Mouse (Mus musculus): ENCODE measurements around the gene Rsph9. TPM values are rescaled to one million over a fixed set of nuclear protein-coding genes. Genes with fewer than 3 reads are reported as not detected.

The Rsph9 gene
- polyA plus RNA-seq, 1 experiment from 2014 or later: 50.3 TPM

DNA sequence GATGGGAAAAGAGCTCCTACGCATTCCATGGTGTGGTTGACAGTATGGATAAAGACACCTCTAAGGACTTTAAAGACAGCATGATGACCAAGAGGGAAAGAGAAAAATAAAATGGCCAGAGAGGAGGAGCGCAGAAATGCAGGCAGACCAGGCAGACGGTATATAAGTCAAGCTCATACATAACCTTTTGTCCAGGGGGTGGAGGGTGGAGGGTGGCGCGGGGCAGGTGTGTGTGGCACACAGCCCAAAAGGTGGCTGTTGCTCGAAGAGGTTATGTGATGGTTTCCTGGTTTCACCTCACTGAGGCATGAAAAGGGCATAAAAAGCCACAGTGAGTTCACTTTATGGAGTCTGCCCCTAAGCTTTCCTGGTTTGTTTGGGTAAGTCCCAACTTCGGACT, 18.5 kb upstream of the Rsph9 start:
- H3K36me3 ChIP-seq: peaks cover 38% of the 10 kb centered on the region
- ATAC-seq (ENCODE audit: low FRiP score, low read depth): no peak
- WGBS: 96% methylated on average over 7 of the region's 7 CpGs
- peaks cover 32% of the 10 kb centered on the region for H3K4me1 ChIP-seq (replicated peaks)
- no peaks in the 10 kb centered on the region for H3K27me3 ChIP-seq
- no peak overlapping the region for H3K27ac ChIP-seq (replicated peaks)
- H3K4me3 ChIP-seq: no peak overlapping the region; the same call in 1 of the 2 replicates
- no peak overlapping the region for H3K4me2 ChIP-seq
- no peak overlapping the region for H3K9ac ChIP-seq
- H3K9me3 ChIP-seq: no peaks in the 10 kb centered on the region

DNA sequence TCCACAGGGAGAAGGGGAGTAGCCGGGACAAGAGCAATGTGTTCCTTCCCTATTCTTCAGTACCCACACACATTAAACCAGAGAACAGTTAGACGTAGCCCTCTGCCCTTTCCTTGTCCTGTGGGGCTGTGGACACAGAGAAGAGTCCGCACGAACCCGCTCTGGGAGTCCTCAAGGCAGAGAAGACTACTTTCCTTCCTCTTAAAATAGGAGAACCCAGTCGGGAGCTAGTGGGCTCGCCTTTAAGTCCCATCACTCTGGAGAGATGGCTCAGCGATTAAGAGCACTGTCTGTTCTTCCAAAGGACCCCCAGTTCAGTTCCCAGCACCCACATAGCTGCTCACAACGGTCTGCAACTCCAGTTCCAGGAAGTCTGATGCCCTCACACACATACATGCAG, 17.7 kb upstream of the Rsph9 start:
- WGBS: 50% methylated on average over 9 of the region's 9 CpGs
- Histone ChIP-seq H3K9me3 (no peaks in the 10 kb centered on the region), H3K36me3 (peaks cover 29% of the 10 kb centered on the region), H3K4me1 (replicated peaks) (peaks cover 32% of the 10 kb centered on the region), H3K27ac (replicated peaks) (peak overlapping the region; percentile 76), H3K4me2 (peak overlapping the region; percentile 86), H3K4me3 (peak overlapping the region; percentile 90), H3K9ac (peak overlapping the region; percentile 90), H3K27me3 (no peaks in the 10 kb centered on the region)
- no peak for ATAC-seq (ENCODE audit: low FRiP score, low read depth)

DNA sequence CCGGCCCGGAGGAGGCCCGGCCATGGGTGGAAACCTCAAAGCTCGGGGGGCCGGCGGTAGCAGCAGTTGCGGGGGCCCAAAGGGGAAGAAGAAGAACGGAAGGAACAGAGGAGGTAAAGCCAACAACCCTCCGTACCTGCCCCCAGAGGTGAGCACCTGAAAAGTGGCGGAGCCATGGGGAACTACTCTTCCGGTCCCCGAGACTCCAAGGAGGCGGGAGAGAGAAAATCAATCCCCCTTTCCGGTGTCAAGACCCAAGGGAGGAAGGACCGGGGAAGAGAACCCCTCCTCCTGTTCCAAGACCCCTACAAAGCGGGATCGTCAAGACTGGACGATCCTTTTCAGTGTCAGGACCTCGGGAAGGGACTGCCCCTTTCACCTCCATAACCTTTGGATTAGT, 17.2 kb upstream of the Rsph9 start:
- no peaks in the 10 kb centered on the region for H3K27me3 ChIP-seq
- peak overlapping the region; percentile 76 for H3K27ac ChIP-seq (replicated peaks)
- peaks cover 32% of the 10 kb centered on the region for H3K4me1 ChIP-seq (replicated peaks)
- peaks cover 24% of the 10 kb centered on the region for H3K36me3 ChIP-seq
- 0% methylated on average over 19 of the region's 19 CpGs for WGBS
- peak overlapping the region; percentile 90 for H3K4me3 ChIP-seq
- H3K9ac ChIP-seq: peak overlapping the region; percentile 90
- H3K4me2 ChIP-seq: peak overlapping the region; percentile 86
- peak; percentile 36 for ATAC-seq (ENCODE audit: low FRiP score, low read depth)
- no peaks in the 10 kb centered on the region for H3K9me3 ChIP-seq

DNA sequence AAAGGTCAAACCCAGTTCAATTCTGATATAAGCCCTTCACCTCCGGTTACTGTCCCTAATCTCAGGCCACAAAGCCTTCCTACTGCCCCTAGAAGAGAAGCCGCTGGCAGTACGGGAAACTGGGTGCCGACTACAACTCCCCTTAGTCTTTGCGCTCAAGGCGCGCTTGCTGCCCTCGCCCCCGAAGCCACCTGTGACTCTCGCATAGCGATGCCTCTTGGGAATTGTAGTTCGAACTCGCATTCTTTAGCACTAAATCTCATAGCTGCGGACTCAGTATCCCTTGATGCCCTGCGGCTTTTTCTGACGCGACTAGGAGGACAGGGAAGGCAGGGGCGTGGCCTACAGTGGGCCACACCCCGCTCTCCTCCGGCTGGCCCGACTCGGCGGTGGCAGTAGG, 16.7 kb upstream of the Rsph9 start, which contains the start of gene Gtpbp2:
TSS of gene Gtpbp2 (plus strand) at position 347 of the 400 bp plus-strand sequence.
- Histone ChIP-seq H3K9ac (peak within 1 kb of the TSS; percentile 90), H3K27ac (replicated peaks) (peak within 1 kb of the TSS; percentile 76), H3K4me1 (replicated peaks) (peaks cover 32% of the 10 kb centered on the region), H3K4me3 (peak within 1 kb of the TSS; percentile 90), H3K9me3 (no peaks in the 10 kb centered on the region), H3K4me2 (peak within 1 kb of the TSS; percentile 89), H3K27me3 (no peaks in the 10 kb centered on the region), H3K36me3 (peaks cover 19% of the 10 kb centered on the region)
- WGBS: under 1% methylated on average over 23 of the region's 23 CpGs
- peak; percentile 97 for ATAC-seq (ENCODE audit: low FRiP score, low read depth)

DNA sequence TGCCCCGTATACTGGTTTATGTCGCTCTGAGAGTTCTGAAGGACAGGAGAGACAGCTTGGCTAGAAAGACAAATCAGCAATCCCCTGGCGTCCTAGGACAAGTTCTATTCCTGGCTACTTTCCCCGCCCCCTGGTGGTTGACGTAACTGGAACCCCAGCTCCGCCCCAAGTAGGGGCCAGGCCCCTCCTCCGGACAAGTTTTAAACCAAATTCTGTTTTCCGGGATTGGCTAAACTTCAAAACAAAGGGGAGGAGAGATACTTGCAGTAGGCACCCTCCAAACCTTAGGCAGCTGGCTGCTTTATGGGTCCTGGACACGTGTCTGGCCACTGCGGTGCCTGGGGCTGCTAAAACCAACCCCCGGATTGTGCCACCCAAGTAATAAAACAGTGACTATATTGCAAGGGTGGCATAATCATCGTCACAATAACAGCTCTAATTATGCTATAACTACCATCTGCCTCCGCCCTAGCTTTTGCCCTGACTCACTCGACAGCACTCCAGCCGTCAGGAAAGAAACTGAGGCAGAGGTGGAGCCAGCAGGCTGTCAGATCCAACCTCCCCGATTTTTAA, 16.2 kb upstream of the Rsph9 start:
- Histone ChIP-seq H3K27me3 (no peaks in the 10 kb centered on the region), H3K27ac (replicated peaks) (peak overlapping the region; percentile 76), H3K9ac (peak overlapping the region; percentile 47), H3K4me2 (peak overlapping the region; percentile 89), H3K36me3 (peaks cover 15% of the 10 kb centered on the region), H3K4me1 (replicated peaks) (peaks cover 32% of the 10 kb centered on the region), H3K4me3 (peak overlapping the region; percentile 90), H3K9me3 (no peaks in the 10 kb centered on the region)
- under 1% methylated on average over 16 of the region's 16 CpGs for WGBS
- peak; percentile 55 for ATAC-seq (ENCODE audit: low FRiP score, low read depth)

DNA sequence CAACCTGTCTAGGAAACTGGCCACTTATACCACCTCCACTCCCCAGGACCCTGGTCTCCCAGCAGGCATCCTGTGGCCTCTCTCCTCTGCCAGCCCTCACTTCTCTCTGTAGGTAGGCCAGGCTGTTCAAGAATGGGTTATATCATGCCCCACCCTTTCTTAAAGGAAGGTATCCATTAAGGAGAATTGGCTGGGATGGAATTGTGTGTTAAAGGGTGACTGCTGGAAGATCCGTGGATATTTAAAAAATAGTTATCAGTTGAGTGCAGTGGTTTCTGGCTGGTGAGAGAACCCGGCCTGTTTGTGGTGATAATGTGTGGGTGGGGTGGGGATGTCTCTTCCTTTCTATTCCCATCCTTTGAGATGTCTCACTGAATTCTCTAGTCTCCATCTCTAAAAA, 15.2 kb upstream of the Rsph9 start:
- Histone ChIP-seq H3K27ac (replicated peaks) (no peak overlapping the region), H3K4me1 (replicated peaks) (peaks cover 32% of the 10 kb centered on the region), H3K4me3 (no peak overlapping the region), H3K36me3 (peaks cover 5% of the 10 kb centered on the region; the same call in 1 of the 2 replicates), H3K4me2 (no peak overlapping the region), H3K27me3 (no peaks in the 10 kb centered on the region), H3K9me3 (no peaks in the 10 kb centered on the region), H3K9ac (no peak overlapping the region)
- no peak for ATAC-seq (ENCODE audit: low FRiP score, low read depth)
- 66% methylated on average over 2 of the region's 2 CpGs for WGBS

DNA sequence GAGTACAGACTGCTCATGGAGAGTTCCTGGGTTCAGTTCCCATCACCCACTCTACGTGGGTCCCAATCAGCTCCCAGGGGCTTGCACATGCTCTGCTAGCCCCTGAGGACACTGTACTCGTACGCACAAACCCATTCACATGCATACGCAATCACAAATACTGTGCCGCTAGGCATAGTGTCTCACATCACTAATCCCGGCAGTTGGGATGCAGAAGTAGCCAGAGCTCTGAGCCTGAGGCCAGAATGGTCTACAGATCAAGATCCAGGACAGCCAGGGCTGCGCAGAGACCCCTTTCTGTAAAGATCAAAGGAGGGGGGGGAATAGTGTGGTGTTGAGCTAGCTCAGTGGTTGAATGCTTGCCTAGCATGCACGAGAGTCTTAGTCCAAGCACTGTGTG, 13.1 kb upstream of the Rsph9 start:
- no peak overlapping the region for H3K9ac ChIP-seq

DNA sequence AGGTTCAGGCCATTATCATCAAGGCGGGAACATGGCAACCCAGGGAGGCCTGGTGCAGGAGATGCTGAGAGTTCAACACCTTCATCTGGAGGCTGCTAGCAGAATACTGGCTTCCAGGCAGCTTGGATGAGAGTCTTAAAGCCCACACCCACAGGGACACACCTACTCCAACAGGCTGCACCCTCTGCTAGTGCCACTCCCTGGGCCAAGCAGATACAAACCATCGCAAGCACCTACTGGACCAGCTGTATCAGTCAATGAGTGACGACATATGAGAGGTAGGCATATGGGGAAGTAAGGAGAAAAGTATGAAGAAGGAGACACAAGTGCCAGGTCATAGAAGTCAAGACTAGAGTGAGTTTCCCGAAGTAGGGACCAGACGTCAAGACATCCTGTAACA, 12.7 kb upstream of the Rsph9 start:
- Histone ChIP-seq H3K36me3 (no peaks in the 10 kb centered on the region), H3K9ac (no peak overlapping the region), H3K9me3 (no peaks in the 10 kb centered on the region), H3K4me1 (replicated peaks) (peaks cover 29% of the 10 kb centered on the region), H3K27ac (replicated peaks) (no peak overlapping the region), H3K4me2 (no peak overlapping the region), H3K4me3 (no peak overlapping the region), H3K27me3 (no peaks in the 10 kb centered on the region)
- WGBS: 84% methylated on average over 5 of the region's 5 CpGs
- no peak for ATAC-seq (ENCODE audit: low FRiP score, low read depth)

More for the DNA sequence above, 13.1 kb upstream of the Rsph9 start:
- WGBS: 87% methylated on average over 8 of the region's 8 CpGs
- H3K4me1 ChIP-seq (replicated peaks): peaks cover 33% of the 10 kb centered on the region
- no peak overlapping the region for H3K4me3 ChIP-seq
- no peaks in the 10 kb centered on the region for H3K9me3 ChIP-seq
- H3K27ac ChIP-seq (replicated peaks): no peak overlapping the region
- H3K36me3 ChIP-seq: no peaks in the 10 kb centered on the region
- no peak for ATAC-seq (ENCODE audit: low FRiP score, low read depth)
- no peak overlapping the region for H3K4me2 ChIP-seq
- no peaks in the 10 kb centered on the region for H3K27me3 ChIP-seq

DNA sequence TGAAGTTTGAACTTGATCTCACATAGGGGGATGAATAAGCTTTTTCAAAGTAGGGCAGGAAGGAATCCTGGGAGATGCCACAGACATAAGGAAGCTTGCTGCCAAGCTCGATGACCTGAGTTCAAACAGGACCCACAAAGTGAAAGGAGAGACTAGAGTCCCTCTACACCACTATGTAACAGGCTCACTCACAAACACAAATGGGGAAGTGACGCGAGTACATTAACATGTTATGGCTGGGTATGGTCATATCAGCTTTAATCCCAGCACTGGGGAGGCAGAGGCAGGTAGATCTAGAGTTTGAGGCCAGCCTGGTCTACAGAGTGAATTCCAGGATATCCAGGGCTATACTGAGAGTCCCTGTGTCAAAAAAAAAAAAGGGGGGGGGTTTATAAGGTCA, 10.3 kb upstream of the Rsph9 start:
- no peak overlapping the region for H3K4me2 ChIP-seq
- H3K27me3 ChIP-seq: no peaks in the 10 kb centered on the region
- no peak overlapping the region for H3K4me3 ChIP-seq
- no peak for ATAC-seq (ENCODE audit: low FRiP score, low read depth)
- no peak overlapping the region for H3K27ac ChIP-seq (replicated peaks)
- no peaks in the 10 kb centered on the region for H3K36me3 ChIP-seq
- 99% methylated on average over 3 of the region's 3 CpGs for WGBS
- H3K9me3 ChIP-seq: no peaks in the 10 kb centered on the region
- no peak overlapping the region for H3K9ac ChIP-seq
- H3K4me1 ChIP-seq (replicated peaks): peaks cover 14% of the 10 kb centered on the region

DNA sequence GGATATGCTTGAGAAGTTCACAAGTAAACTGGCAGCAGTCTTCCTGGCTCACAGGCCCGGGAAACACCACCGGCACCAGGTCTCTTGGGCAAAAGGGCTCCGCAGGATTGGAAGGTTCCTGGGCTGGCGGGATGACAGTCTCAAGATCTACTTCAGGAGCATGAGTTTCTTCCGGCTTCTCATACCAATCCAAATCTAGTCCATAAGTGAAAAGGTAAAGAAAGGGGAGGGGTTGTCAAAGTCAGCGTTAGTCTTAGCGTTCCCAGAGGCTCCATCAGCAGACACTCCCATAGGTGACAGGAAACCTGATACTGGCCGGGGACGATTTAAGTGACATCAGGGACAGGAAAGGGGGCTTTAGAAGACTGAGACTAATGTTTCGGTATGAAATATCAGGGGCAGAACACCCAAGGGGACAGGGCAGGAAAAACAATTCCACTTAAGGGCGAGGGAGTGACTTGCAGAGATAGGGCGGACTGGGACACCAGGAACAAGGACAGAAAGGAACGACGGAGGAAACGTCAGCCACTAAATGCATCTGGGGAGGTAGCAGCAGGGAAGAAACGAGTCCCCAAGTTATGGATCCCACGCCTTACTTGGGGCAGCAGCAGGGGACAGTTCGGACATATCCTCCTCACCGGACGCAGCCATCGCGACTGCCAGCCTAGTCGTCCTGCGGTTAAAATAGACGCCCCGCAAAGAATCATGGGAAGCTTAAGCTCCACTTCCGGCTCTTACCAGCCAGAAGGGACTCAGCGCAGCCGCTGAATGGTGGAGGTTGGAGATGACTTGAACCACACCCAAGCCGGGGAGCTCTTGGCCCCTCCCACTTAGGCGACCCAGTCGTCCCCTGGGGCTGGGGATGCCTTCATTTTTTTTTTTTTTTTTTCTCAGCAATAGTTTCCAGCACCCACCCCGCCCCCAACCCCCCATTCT, 9.1 kb upstream of the Rsph9 start, which contains the start of gene Mad2l1bp:
TSS of gene Mad2l1bp (minus strand) at position 707 of the 936 bp plus-strand sequence.
- peak; percentile 89 for ATAC-seq (ENCODE audit: low FRiP score, low read depth)
- H3K27me3 ChIP-seq: no peaks in the 10 kb centered on the region
- 0 out of 2 replicates have a peak, but pooled peaks cover under 1% of the 10 kb centered on the region for H3K36me3 ChIP-seq
- peak within 1 kb of the TSS; percentile 75 for H3K9ac ChIP-seq
- H3K4me2 ChIP-seq: peak within 1 kb of the TSS; percentile 86
- peak within 1 kb of the TSS; percentile 73 for H3K27ac ChIP-seq (replicated peaks)
- H3K4me1 ChIP-seq (replicated peaks): peaks cover 14% of the 10 kb centered on the region
- H3K4me3 ChIP-seq: peak within 1 kb of the TSS; percentile 71
- no peaks in the 10 kb centered on the region for H3K9me3 ChIP-seq
- WGBS: 7% methylated on average over 33 of the region's 33 CpGs

DNA sequence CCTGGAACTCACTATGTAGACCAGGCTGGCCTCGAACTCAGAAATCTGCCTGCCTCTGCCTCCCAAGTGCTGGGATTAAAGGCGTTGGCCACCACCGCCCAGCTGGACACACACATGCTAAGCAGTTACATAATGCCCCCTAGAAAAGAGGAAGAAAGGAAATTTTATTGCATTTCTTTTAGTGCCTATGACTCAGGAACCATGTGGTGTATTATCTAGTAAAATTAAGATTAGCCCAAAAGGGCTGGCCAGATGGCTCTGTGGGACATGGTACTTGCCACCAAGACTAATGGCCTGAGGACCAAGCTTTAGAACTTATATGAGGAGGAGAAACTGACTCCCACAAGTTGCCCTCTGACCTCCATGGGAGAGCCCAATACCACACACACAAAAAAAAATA, 4.1 kb downstream of the Rsph9 start:
- Histone ChIP-seq H3K27ac (replicated peaks) (no peak overlapping the region), H3K4me1 (replicated peaks) (peaks cover 19% of the 10 kb centered on the region), H3K4me3 (no peak overlapping the region), H3K9me3 (no peaks in the 10 kb centered on the region), H3K4me2 (no peak overlapping the region), H3K36me3 (0 out of 2 replicates have a peak, but pooled peaks cover 6% of the 10 kb centered on the region), H3K9ac (no peak overlapping the region), H3K27me3 (no peaks in the 10 kb centered on the region)
- WGBS: 97% methylated on average over 3 of the region's 3 CpGs
- ATAC-seq (ENCODE audit: low FRiP score, low read depth): no peak

Measured in hindbrain, embryonic 15.5 days (tissue).